Mouse (Mus musculus) right cerebral cortex, postnatal 10 days (tissue): Measurements from ENCODE around the gene Mphosph6.

Experiments
- DNase-seq, 2 experiments: peaks; one replicate each; pipeline ENCODE4 v3.0.0; 2021; ENCODE audit warnings: low spot score in 2 of 2

Gene Mphosph6

DNA sequence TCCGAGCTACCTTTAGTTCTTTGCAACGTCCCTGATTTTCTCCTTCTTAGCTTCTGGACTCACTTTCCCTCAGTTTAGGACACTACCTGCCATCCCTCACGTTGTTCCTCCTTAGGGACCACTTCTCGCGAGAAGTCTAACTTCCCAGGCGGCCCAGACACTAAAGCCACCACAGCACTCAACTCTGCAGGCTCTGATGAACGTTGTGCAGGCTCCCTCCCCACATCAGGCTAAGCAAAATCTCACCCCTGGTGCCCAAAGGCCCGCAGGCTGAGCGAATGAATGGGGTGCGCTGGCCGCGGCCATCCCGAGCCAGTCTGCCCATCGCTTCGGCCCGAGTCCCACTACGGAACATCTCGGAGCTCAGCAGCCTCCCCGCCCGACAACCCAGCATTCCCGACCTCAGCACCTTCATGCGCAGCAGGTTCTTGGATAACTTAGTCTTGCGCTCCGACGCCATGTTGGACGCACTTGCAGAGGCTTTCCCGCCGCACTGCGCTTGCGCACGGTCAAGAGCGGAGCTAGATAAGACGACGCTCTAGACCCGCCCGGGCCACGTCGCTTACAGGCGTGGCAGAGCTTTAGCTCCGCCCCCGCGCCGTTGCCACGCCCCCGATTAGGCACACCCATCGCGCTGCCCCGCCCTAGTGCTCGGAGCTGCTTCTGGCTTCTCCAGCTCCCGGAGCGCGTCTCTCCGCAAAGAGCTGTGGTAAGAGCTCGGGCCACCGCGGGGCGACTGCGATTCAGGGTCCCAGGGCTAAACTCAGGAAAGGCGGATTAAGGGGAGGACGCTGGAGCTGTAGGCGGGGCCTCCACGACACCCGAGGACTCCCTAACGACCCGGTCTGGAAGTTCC is at the start of gene Mphosph6:
Gene Mphosph6, minus strand, starts transcription at position 501 of the 856 bp plus-strand sequence.
- DNase-seq, result peak; percentile 98

DNA sequence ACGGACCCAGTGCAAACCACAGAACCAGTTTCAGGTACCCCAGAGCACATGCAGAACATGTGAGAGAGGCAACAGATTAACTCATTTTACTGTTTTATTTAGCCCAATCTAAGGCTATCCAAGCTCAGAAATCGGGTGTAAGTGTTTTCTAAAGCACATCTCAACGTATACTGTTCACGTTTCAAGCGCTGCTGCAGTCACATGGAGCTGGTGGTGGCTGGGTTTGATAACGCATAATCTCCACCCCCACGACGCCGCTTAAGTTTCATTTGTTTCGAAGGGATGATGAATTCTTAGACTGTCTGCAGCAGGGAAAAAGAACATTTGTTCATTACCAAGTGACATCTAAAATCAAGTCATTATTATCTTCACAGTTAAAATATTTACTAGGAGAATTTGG is 48.7 kb upstream of the Mphosph6 start:
- DNase-seq, result no peak

DNA sequence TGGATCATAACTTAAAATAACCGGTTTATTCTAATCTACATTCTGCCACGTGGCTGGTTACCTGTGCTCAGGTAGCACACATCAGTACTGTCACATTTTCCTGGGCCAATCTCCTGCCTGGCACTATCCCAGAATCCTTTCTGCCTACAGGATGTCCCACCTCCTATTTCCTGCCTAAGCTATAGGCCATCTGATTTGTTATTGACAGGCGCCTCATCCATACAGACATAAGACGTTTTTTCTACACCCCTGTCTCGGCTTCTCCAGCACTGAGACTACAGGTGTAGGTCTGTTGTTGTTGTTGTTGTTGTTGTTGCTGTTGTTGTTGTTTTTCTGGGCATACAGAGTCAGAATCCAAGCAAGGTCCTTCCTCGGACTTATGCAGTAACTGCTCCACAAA is 46.1 kb upstream of the Mphosph6 start:
- no peak for DNase-seq

DNA sequence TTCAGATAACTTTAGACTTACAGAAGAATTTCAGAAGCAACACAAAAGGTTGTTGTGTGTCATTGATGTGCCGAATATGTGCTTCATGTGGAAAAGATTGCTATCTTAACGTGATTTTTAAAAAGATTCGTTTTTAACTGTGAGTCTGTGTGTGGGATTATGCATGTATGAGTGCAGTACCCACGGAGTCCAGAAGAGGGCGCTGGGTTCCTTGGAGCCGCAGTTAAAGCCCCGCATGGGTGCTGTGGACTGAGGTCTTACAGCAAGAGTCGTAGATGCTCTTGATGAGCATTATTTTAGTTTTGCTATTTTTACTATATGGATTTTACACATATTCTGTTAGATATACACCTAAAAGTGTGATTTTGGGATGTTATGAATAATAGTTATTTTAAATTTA is 42.0 kb upstream of the Mphosph6 start:
- DNase-seq, result no peak

DNA sequence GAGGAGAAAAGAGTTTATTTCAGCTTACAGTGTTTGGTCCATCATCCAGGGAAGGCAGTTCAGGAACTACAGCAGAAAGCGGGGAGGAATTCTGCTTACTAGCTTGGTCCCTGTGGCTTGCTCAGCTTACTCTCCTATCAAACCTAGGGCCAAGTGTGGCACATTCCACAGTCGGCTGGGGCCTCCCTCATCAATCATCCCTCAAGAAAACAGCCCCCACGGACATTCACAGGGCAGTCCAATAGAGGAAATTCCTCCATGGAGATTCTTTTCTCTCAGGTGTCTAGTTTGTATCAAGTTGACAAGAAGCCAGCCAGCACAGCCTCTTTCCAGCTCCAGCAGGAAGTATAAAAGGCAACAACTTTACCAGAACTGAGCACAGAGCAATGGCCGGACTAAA is 11.8 kb upstream of the Mphosph6 start:
- no peak for DNase-seq

DNA sequence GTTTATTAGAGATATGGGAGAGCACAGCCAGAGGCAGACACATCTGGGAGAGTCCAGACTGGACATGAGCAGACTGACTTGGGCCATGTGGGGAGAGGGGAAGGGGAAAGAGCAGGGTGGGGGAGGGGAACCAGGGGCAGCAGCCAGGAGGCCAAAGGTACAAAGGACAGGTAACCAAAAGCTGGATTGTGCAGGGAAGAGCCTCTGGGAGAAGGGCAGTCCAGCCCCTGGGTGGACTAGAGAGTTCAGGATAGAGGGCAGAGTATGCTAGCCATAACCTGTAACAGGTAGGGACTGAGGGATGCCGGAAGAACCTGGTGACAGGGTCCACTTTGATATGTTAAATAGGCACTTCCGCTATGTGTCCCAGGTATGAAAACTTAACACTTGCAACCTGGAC is 8.9 kb upstream of the Mphosph6 start:
- no peak for DNase-seq

DNA sequence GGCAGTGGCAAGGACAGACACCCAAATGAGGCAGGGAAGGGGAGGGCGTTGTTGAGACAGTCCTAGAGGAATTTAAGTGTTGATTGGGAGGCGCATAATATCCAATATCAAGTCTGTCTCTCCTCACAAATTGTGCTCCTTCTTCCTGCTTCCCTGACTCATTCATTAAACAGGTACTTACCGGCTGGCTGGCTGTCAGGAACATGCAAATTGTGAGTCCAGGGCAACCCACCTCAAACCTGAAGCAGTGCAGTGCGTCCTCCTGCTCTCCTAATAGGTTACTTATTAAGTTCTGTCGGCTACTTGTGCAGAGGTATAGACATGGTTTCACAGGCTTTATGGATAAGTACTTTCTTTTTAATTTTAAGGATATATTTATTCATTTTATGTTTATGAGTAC is 3.7 kb upstream of the Mphosph6 start:
- no peak for DNase-seq

DNA sequence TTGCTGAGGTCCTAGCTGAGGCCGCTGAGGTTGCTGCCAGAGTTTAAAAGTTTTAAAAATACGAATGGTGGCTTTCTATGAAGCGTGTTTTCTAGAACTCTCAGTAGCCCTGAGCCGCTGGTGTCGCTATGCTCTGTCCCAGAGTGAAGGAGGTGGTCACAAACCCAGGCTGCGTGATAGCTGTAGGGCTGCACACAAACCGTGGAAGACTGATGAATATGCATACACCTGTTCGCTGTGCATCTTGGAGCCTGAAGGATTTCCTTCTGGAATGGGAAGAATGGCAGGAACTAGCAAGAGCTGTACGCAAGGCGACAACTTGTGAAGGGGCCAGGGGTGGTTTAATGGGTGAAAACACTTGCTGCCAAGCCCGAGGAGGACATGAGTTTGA is 551 bp upstream of the Mphosph6 start:
- peak in 1 of 2 experiments; percentile 51 for DNase-seq

DNA sequence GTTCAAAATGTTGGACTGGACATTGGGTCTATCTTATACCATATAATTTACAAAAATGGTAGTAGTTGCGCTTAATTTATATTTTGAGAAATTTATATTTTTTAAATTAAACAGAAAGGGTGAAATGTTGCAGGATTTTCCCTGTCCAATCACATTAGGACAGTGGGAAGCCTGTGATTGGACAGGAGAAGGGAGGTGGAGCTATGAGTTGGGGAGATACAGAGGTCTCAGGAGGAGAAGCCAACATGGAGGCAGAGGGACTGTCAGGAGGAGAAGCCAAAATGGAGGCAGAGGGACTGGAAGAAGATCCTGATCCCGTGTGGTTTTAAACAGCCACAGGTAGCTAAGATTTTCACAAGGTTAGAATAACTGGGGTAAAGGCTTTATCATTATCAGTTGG is 3.7 kb downstream of the Mphosph6 start:
- DNase-seq, result no peak

DNA sequence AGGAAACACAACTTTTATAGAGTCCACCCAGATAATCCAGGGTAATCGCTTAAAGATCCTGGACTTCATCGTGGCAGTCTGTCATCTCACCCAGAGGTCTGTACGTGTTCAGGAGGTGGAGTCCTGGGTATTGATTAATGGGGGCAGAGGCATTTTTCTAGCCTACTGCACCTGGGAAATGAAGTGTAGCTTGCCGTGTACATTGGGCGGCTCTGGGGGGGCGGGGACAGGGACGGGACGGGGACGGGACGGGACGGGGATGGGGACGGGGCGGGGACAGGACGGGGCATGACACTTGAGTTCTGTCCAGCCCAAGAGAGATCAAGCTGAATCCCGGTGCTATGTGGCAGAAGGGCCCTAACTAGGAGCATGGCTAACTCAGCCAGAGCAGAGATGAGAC is 5.3 kb downstream of the Mphosph6 start:
- DNase-seq, result no peak

DNA sequence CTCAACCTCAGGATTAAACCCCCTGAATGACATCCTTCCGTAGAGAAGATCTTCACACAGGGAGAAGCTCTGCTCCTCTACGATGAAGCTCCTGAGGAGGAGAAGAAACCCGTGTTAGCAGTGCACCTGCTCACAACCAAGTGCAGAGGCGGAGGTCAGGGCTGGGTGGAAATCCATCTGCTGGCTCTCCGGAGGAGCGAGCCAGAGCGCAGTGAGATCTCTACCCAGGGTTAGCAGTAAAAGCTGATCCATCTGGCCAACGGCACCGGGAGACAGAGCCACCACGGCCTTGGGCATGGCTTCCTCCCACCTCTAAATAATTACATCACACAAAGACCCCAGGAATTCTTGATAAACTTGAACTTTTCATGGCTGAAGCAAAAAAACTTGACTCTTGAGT is 7.2 kb downstream of the Mphosph6 start:
- DNase-seq, result no peak

DNA sequence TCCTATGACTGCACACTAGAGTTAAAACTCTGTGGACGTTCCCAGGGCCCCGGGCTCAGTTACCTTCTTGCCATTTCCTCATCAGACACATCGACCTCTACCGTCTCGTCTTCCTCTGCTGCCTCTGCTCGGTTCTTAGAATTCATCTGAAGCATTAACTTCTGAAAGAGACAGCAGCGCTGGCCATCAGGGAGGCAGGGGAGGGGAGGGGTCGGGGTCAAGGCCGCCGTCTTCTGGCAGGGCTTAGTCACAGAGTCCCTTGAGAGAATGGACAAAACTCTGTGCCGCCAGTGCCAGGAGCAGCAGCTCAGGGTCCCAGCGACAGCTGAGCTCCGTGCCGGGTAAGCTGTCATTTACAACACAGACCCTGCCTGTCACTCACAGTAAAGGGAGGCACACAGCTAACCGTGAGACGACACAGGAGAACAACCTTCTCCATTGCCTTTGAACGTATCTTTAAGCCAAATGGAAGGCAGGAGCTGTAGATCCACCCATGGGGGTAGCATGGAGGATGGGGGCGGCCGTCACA is 9.1 kb downstream of the Mphosph6 start:
- no peak for DNase-seq

DNA sequence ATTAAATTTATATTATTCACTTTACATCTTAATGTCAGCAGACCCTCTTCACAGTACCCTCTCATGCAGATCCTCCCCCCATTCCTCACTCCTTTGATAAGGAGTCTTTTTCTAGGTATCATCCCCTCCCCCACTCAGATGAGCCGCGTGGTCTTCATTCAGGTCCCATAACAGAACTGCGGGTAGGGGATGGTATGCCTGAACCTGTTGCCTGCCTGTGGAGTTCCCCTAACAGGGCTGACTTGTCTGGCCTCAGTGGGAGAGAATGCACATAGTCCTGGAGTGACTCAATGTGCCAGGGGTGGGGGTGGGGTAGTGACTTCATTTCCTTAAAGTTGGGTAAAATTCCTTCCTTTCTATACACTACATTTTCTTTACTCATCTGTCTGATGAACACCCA is 15.3 kb downstream of the Mphosph6 start:
- DNase-seq, result no peak

DNA sequence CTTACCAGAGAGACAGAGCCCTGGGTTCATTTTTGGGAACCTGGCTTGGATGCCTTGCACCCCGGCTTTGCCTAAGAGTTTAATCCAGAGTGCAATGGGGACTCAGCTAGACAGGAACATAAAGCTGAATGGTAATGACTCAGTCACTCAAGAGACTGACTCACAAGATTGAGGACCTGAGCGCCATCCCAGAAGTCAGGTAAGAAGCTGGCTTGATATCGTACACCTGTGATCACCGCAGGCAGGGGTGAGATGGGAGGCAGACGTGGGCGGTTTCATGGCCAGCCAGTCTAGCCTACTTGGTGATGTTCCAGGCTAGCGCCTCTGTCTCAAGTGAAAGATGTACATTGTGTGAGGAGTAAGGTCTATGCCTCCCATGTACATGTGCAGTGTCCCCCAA is 18.7 kb downstream of the Mphosph6 start:
- DNase-seq, result no peak

DNA sequence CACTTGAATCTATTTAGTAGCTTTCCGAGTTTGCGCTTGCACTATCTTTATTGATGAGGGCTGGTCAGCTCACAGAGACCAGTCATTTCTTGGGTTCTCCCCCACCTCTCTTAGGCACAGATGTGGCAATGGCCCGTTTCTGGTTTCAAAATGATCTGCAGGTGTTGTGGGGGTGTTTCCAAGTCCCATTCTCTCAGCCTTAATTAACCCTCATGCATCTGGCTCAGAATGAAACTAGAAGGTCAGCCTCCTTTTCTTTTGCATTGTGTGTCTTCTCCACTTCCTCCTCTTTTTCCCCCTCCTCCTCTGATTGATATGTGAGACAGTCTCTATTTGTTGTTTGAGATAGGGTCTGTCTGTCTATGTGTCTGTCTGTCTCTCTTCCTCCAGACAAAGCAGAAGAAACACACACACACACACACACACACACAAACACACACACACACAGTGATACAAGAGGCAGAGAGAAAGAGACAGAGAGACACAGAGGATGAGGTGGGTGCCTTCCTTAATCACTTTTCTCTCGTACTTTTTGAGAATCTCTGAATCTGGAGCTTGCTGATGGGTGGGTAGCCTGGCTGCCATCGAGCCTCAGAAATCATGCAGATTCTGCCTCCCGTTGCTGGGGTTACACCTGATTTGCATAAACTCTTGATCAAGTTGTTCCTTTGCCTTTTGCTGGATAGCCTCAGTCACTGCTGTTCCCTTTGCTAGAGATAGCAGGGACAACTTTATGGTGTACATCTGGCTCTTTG is 20.2 kb downstream of the Mphosph6 start:
- DNase-seq, result no peak

DNA sequence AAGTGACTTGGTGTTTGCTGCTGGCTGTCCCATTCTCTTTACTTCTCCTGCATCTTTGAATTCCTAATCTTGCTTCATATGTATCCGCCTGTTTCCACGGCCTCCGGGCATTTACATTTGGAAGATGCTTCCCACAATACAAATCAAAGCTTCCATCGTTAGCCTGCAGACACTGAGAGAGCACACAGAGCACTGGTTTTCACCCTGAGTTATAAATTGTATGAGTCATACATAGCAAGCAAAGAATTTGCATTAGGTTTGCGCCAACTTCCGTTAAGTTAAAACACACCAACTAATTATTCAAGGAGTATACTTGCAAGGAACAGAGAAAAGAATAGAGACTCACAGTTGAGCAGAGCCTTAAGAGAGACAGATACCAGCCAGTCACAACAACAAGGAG is 22.4 kb downstream of the Mphosph6 start:
- no peak for DNase-seq

DNA sequence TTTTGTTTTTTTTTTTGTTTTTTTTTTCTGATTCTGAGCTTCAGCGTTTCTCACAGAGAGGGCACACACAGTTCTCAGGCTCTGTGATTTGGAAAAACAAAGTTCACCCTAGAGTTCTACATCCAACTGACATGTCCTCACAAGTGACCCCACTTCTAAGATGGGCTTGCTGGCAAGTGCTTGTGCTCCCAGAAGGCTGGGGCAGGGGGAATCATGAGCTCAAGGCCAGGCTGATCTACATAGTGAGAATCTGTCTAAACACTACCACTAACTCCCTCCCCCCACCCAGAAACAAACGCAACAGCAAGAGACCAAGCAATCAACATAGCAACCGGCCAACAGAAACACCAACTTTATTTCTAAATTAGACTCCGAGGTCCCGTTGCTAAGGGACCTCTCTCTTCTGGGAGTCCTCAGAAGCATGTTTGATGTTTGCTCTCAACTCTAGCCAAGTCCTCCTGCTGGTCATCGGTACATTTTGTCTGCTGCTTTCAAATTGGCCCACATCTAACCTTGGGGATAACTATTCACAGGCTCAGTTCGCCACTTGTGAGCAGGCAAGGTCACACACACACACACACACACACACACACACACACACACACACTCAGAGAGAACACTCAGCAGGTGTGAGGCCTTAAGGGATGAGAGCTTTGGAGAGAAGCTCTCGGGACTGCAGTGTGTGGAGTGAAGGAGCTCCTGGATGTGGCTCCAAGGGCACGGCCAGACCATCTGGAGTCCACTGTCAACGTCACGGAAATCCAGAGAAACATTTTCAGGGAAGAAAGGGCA is 23.0 kb downstream of the Mphosph6 start:
- no peak for DNase-seq

DNA sequence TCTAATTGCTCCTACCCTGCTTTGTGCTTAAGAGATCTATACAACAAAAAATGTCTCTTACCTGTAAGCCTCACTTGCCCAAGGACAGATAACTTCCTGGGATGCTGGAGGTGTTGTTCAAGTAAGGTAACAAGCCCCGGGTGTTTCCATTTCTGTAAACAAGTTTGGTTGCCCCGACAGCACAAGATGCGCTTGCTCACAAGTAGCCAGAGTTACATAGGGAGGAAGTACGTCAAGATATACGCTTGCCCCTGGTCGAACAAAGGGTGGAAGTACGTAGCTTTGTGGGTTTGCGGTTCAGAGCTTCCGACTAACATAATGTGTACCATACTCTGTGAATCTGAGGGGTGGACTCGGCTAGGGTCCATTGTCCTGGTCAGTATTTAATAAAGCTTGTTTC is 25.7 kb downstream of the Mphosph6 start:
- DNase-seq, result no peak

DNA sequence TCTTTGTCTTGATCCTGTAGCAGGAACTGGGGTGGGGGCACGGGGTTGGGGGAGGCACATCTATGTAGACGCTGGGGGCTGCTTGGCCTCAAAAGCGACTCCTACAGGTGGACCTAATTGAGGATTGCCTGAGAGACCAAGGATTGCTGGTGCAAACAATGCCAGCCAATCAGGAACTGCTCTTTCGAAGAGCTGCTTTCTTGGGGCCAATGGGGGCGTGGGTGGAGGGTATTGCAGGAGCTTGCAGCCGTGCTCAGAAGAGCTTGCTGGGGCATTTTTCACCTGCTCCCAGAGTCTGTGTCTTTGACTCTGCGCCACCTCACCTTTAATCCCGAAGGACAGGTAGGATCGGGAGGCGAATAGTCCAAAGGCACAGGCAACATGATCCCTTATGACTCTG is 26.1 kb downstream of the Mphosph6 start:
- no peak for DNase-seq

DNA sequence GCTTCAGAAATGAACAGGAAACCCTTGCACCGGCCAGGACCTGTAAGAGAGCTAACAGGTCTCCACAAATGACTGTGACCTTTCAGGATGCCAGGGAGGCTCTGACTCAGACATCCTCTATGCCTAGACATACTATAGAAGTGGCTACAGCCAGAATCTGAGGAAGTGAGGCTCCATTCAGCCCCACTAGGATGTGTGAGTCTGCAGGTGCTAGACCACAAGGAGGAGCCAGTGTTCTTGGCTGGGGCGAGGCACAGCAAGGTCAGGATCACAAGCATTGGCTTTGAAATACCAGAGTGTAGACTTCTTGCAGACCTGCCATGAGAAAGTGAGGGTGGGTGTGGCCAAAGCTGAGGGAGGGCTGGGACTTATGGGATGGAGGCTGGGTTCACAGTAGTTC is 29.1 kb downstream of the Mphosph6 start:
- no peak for DNase-seq

DNA sequence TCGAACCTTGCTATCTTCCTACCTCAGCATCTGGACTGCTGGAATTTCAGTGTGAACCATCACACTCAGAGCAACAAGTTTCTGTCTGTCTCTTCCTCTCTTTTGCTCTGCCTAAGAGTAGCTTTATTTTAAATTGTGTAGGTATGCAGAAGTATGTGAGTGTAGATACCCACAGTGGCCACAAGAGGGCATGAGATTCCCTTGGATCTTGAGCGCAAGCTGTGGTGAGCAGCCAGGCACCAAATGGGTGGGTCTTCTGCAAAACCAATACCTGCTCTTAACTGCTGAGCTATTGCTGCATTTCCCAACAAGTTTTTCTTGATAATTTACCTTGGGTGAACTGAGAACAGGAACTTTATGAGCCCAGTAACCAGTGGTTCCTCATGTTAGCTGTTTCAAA is 29.6 kb downstream of the Mphosph6 start:
- DNase-seq, result peak; percentile 51 to 71
